Mouse (Mus musculus): ENCODE data around the gene Pigf. TPM values are rescaled to one million over a fixed set of nuclear protein-coding genes. Genes with fewer than 3 reads are reported as not detected.

The Pigf gene
- polyA plus RNA-seq, 1 experiment = not detected

GRCm38 (mm10) chr17:86976387-86976786, 48.8 kb downstream of the Pigf start:
- Histone ChIP-seq H3K4me1 (ENCODE audit: control insufficient read depth, insufficient read depth, low read length) (peaks cover 21% of the 10 kb centered on the region), H3K27ac (ENCODE audit: insufficient read depth, low read depth, low read length) (no peak overlapping the region), H3K4me3 (ENCODE audit: insufficient read depth, low read depth, low read length) (no peak overlapping the region)
- WGBS = 85% methylated on average over 10 of the region's 10 CpGs
- TF ChIP-seq POLR2A (IDR thresholded peaks at IDR 0.05; ENCODE audit: insufficient read depth, low read depth, low read length) (no peak), CTCF (IDR thresholded peaks at IDR 0.05; ENCODE audit: insufficient read depth, low read depth, low read length) (no peak)

DNA sequence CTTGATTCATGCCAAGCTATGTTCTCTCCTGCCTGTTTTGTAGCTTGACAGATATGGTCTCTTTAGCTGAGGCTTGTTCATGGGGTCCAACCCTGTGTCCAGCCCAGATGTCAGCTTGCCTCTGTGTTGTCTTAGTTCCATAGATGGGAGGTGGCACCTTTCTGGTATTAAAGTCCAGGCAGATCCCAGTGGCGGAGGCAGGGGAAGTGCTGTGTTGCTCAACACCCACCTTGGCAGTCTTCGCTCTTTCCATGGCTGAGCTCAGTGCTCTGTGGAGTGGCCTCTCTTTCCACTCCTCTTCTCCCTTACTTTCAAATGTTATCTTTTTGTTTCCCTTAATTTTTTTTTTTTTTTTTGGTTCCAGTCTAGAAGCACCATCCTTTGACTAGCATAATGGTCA, 52.1 kb downstream of the Pigf start:
- no peak for TF ChIP-seq POLR2A (IDR thresholded peaks at IDR 0.05; ENCODE audit: insufficient read depth, low read depth, low read length)
- no peak for TF ChIP-seq CTCF (IDR thresholded peaks at IDR 0.05; ENCODE audit: insufficient read depth, low read depth, low read length)
- Histone ChIP-seq H3K27ac (ENCODE audit: insufficient read depth, low read depth, low read length) (no peak overlapping the region), H3K4me1 (ENCODE audit: control insufficient read depth, insufficient read depth, low read length) (peaks cover 41% of the 10 kb centered on the region), H3K4me3 (ENCODE audit: insufficient read depth, low read depth, low read length) (no peak overlapping the region)
- WGBS = 89% methylated on average over 2 of the region's 2 CpGs

GRCm38 (mm10) chr17:86971860-86972259, 53.3 kb downstream of the Pigf start:
- 83% methylated on average over 7 of the region's 7 CpGs for WGBS
- H3K4me1 ChIP-seq (ENCODE audit: control insufficient read depth, insufficient read depth, low read length) = peaks cover 49% of the 10 kb centered on the region
- H3K4me3 ChIP-seq (ENCODE audit: insufficient read depth, low read depth, low read length) = no peak overlapping the region
- TF ChIP-seq CTCF (IDR thresholded peaks at IDR 0.05; ENCODE audit: insufficient read depth, low read depth, low read length) (no peak), POLR2A (IDR thresholded peaks at IDR 0.05; ENCODE audit: insufficient read depth, low read depth, low read length) (no peak)
- H3K27ac ChIP-seq (ENCODE audit: insufficient read depth, low read depth, low read length) = no peak overlapping the region

DNA sequence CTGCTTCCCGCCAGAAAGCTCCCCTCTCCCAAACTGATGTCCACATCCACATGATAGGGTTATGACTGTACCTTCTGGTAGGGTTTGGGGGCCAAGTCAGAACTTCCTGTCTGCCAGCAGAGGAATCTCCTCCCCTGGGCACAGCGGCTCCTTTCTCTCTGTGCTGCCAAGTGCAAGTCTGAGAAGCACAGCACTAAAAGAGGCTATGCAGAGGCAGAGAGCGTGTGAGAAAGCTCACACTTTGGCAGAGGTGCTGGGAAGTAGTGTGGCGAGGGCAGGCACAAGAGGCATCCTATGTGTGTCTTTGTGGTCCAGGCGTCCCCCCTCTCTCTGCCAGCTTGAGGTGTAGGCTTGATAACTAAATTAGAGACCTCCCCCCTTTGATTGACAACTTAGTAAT, 54.2 kb downstream of the Pigf start:
- Histone ChIP-seq H3K4me3 (ENCODE audit: insufficient read depth, low read depth, low read length) (no peak overlapping the region), H3K4me1 (ENCODE audit: control insufficient read depth, insufficient read depth, low read length) (peaks cover 50% of the 10 kb centered on the region), H3K27ac (ENCODE audit: insufficient read depth, low read depth, low read length) (peak overlapping the region; percentile 61)
- 16% methylated on average over 5 of the region's 5 CpGs for WGBS
- TF ChIP-seq POLR2A (IDR thresholded peaks at IDR 0.05; ENCODE audit: insufficient read depth, low read depth, low read length) (no peak), CTCF (IDR thresholded peaks at IDR 0.05; ENCODE audit: insufficient read depth, low read depth, low read length) (no peak)

DNA sequence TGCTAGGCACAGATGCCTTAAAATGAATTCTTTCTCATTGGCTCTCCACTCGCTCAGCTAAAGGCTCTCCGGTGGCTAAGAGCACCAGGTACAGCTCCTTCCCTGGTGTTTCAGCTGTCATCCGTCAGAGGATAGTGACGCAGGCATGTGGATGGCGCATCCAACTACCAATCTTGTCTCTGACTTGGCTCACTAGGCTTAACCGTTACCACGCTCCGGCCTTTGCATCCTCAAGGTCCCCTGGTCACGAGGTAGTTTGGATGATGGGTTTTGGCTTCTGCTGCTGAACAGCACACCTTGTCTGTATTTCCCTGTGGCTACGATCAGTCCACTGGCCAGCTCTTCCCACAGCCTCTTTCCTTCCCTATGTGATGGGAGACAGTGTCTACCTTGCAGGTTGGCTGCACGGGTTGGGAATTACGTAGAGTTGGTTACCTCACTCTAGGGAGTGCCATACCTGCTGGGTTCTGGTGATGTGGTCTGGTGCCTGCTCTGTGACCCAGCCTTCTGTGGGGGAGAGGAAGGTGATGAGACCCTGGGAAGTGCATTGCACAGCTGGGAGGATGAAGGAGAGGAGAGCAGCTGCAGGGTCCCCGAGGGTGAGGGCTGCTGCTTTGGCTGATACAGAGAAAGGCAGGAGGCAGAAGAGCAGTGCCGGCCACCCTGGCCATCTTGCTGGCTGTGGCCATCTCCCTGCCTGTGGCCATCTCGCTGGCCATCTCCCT, 55.0 kb downstream of the Pigf start:
- WGBS = 89% methylated on average over 15 of the region's 15 CpGs

GRCm38 (mm10) chr17:86969582-86969981, 55.6 kb downstream of the Pigf start:
- TF ChIP-seq POLR2A (IDR thresholded peaks at IDR 0.05; ENCODE audit: insufficient read depth, low read depth, low read length) (no peak), CTCF (IDR thresholded peaks at IDR 0.05; ENCODE audit: insufficient read depth, low read depth, low read length) (no peak)
- Histone ChIP-seq H3K4me1 (ENCODE audit: control insufficient read depth, insufficient read depth, low read length) (peaks cover 54% of the 10 kb centered on the region), H3K4me3 (ENCODE audit: insufficient read depth, low read depth, low read length) (no peak overlapping the region), H3K27ac (ENCODE audit: insufficient read depth, low read depth, low read length) (peak overlapping the region; percentile 33; the same call in 1 of the 2 replicates)
- 57% methylated on average over 5 of the region's 5 CpGs for WGBS

More for the DNA sequence above, 55.0 kb downstream of the Pigf start:
- peaks cover 54% of the 10 kb centered on the region for H3K4me1 ChIP-seq (ENCODE audit: control insufficient read depth, insufficient read depth, low read length)
- peak overlapping the region; percentile 61 for H3K27ac ChIP-seq (ENCODE audit: insufficient read depth, low read depth, low read length)
- TF ChIP-seq CTCF (IDR thresholded peaks at IDR 0.05; ENCODE audit: insufficient read depth, low read depth, low read length) (no peak), POLR2A (IDR thresholded peaks at IDR 0.05; ENCODE audit: insufficient read depth, low read depth, low read length) (no peak)
- no peak overlapping the region for H3K4me3 ChIP-seq (ENCODE audit: insufficient read depth, low read depth, low read length)

- Histone ChIP-seq H3K4me1 (ENCODE audit: control insufficient read depth, insufficient read depth, low read length) (peaks cover 57% of the 10 kb centered on the region), H3K4me3 (ENCODE audit: insufficient read depth, low read depth, low read length) (no peak overlapping the region), H3K27ac (ENCODE audit: insufficient read depth, low read depth, low read length) (no peak overlapping the region)
- no peak for TF ChIP-seq CTCF (IDR thresholded peaks at IDR 0.05; ENCODE audit: insufficient read depth, low read depth, low read length)
- no peak for TF ChIP-seq POLR2A (IDR thresholded peaks at IDR 0.05; ENCODE audit: insufficient read depth, low read depth, low read length)
- WGBS = 47% methylated on average over 5 of the region's 5 CpGs
Observed at GRCm38 (mm10) chr17:86968581-86968980, 56.6 kb downstream of the Pigf start.

DNA sequence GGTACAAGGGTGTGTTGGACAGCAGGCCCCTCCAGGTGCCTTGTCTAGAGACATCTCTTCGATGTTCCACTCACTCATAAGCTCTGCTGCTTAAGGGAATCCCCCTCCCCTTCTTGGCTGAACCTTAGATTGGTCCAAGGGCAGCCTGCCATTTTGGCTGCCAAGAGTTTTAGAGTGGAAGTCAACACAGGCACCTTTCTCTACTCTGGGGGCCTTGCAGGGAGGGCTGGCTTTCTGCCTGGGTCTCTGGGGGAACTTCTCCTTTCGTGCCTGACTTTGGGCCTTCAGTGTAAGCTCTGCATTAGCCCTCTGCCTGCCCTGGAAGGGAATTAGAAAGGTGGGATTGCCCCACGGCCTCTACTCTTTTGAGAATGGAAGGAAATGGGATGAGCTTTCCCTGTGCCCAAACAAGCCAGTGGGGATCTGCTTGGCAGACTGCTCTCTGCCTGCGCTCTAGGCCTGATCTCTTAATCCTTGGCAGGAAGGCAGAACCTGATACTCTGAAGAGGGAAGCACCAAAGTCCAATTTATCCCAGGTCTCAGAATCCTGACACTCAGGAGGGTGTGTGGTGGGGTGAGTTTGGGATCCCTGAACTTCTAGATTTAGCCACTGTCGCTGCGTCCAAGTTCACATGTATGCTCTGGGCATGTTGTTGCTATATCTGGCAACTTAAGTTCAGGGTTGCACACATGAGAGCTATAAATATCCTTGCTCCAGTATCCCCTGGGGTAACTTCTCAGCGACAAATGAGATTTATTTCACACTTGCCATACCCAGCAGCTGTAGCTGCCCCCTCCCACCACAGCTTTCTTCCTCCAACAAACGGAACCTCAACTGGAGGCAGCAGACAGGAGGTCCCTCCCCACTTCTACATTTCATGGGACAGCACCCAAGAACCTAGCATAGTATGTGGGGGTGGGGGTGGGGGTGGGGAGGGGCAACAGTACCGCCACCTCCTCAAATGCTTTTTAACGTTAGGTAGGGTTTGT, 57.4 kb downstream of the Pigf start:
- TF ChIP-seq CTCF (IDR thresholded peaks at IDR 0.05; ENCODE audit: insufficient read depth, low read depth, low read length) = no peak
- TF ChIP-seq POLR2A (IDR thresholded peaks at IDR 0.05; ENCODE audit: insufficient read depth, low read depth, low read length) = no peak
- Histone ChIP-seq H3K4me1 (ENCODE audit: control insufficient read depth, insufficient read depth, low read length) (peaks cover 52% of the 10 kb centered on the region), H3K27ac (ENCODE audit: insufficient read depth, low read depth, low read length) (no peak overlapping the region), H3K4me3 (ENCODE audit: insufficient read depth, low read depth, low read length) (no peak overlapping the region)
- WGBS = 53% methylated on average over 10 of the region's 10 CpGs

GRCm38 (mm10) chr17:86967048-86967447, 58.2 kb downstream of the Pigf start:
- Histone ChIP-seq H3K27ac (ENCODE audit: insufficient read depth, low read depth, low read length) (no peak overlapping the region), H3K4me1 (ENCODE audit: control insufficient read depth, insufficient read depth, low read length) (peaks cover 50% of the 10 kb centered on the region), H3K4me3 (ENCODE audit: insufficient read depth, low read depth, low read length) (no peak overlapping the region)
- TF ChIP-seq POLR2A (IDR thresholded peaks at IDR 0.05; ENCODE audit: insufficient read depth, low read depth, low read length) (no peak), CTCF (IDR thresholded peaks at IDR 0.05; ENCODE audit: insufficient read depth, low read depth, low read length) (no peak)
- 62% methylated on average over 12 of the region's 12 CpGs for WGBS
